Mouse (Mus musculus) cerebellum, adult 2 months (tissue): Measurements from ENCODE around the gene Adgrf1.

Experiments used
- CTCF ChIP-seq: fragments of 200-500 bp; IDR thresholded peaks from 2 replicates; pipeline ENCODE4 v1.5.1; 2011; ENCODE audit warnings: low read depth, mild to moderate bottlenecking, control low read depth, low read length, moderate library complexity, borderline replicate concordance; ENCODE audit not compliant: insufficient read depth
- POLR2A ChIP-seq: fragments of 200-500 bp; IDR thresholded peaks from 2 replicates; pipeline ENCODE4 v1.6.1; 2011; ENCODE audit warnings: low read length, control low read depth, borderline replicate concordance; ENCODE audit not compliant: insufficient read depth

- TF ChIP-seq CTCF (no peak; the same call in 1 of the 2 replicates), POLR2A (no peak)
These were observed 2.9 kb upstream of the Adgrf1 start for GRCm38 (mm10) chr17:43267046-43267749.
